Mouse (Mus musculus) embryonic fibroblast, embryonic 13.5 days (primary cell): ENCODE measurements around the gene Zwilch.

Source experiments
- CTCF ChIP-seq: IDR thresholded peaks from 2 replicates; pipeline ENCODE4 v1.5.1; 2011; ENCODE audit warnings: mild to moderate bottlenecking, control low read depth, low read length, moderate library complexity, borderline replicate concordance; ENCODE audit not compliant: insufficient read depth
- POLR2A ChIP-seq: IDR thresholded peaks from 2 replicates; pipeline ENCODE4 v1.6.1; 2011; ENCODE audit warnings: low read depth, mild to moderate bottlenecking, control low read depth, low read length, moderate library complexity

- TF ChIP-seq CTCF = no peak
- TF ChIP-seq POLR2A = no peak
Measured at GRCm38 (mm10) chr9:64160471-64160870, 12.4 kb downstream of the Zwilch start.
